Mouse (Mus musculus) forebrain, embryonic 16.5 days (tissue): ENCODE measurements around the gene Gm11214. TPM values are rescaled to one million over a fixed set of nuclear protein-coding genes. Genes with fewer than 3 reads are reported as not detected.

ENCODE experiments used
- ATAC-seq: fragments of 200-750 bp; cut with Nextera tagmentation; 2 replicates; pipeline ENCODE4 v1.8.0; 2017; ENCODE audit warnings: mild to moderate bottlenecking, moderate library complexity
- H3K27ac ChIP-seq: fragments of 300-500 bp; sonication (generic); 2 replicates; pipeline ENCODE4 v1.5.1; 2014; ENCODE audit warnings: low read length, control low read depth
- H3K27me3 ChIP-seq: fragments of 300-500 bp; sonication (generic); replicated peaks from 2 replicates; pipeline ENCODE4 v1.6.1; 2014; ENCODE audit warnings: low read length; ENCODE audit not compliant: control insufficient read depth, insufficient read depth
- H3K36me3 ChIP-seq: fragments of 300-500 bp; sonication (generic); 2 replicates; pipeline ENCODE4 v1.6.1; 2014; ENCODE audit not compliant: control insufficient read depth, insufficient read depth
- H3K4me1 ChIP-seq: fragments of 300-500 bp; sonication (generic); replicated peaks from 2 replicates; pipeline ENCODE4 v1.6.1; 2014; ENCODE audit warnings: low read length; ENCODE audit not compliant: control insufficient read depth, insufficient read depth
- H3K4me2 ChIP-seq: fragments of 300-500 bp; sonication (generic); 2 replicates; pipeline ENCODE4 v1.6.1; 2014; ENCODE audit warnings: mild to moderate bottlenecking, low read length, control low read depth
- H3K4me3 ChIP-seq: fragments of 300-500 bp; sonication (generic); replicated peaks from 2 replicates; pipeline ENCODE4 v1.5.1; 2014; ENCODE audit warnings: mild to moderate bottlenecking, low read length, control low read depth
- H3K9ac ChIP-seq: fragments of 300-500 bp; sonication (generic); replicated peaks from 2 replicates; pipeline ENCODE4 v1.6.1; 2014; ENCODE audit warnings: low read depth, low read length, control low read depth
- H3K9me3 ChIP-seq: fragments of 300-500 bp; sonication (generic); 2 replicates; pipeline ENCODE4 v1.6.1; 2016; ENCODE audit warnings: low read length; ENCODE audit not compliant: control insufficient read depth
- WGBS: fragments of 180-500 bp; shearing (Covaris S2); extraction: QIAGEN DNeasy Blood & Tissue Kit; methylation state at CpG from one replicate; pipeline ENCODE4 v1.1.7; 2014; 5-methylcytosine and 5-hydroxymethylcytosine counted together
- polyA plus RNA-seq: library from polyadenylated mRNA; unstranded; fragments of >200 nt; fragmentation: Nextera tagmentation; extraction: Ambion mirVana; gene quantifications from 2 replicates; pipeline ENCODE4 v1.2.1, GENCODE M21; 2015

Gm11214 gene
- polyA plus RNA-seq = not detected in 2 replicates

GRCm38 (mm10) chr4:63663279-63663678, at the start of gene Gm11214:
Gene Gm11214, minus strand, starts transcription at chr4:63663379.
- H3K4me3 ChIP-seq = no peak within 1 kb of the TSS
- WGBS = 93% methylated on average over 6 of the region's 6 CpGs
- H3K27ac ChIP-seq = no peak within 1 kb of the TSS
- H3K9ac ChIP-seq = no peak within 1 kb of the TSS
- ATAC-seq = no peak
- H3K4me2 ChIP-seq = no peak within 1 kb of the TSS
- H3K36me3 ChIP-seq = no peaks in the 10 kb centered on the region
- no peaks in the 10 kb centered on the region for H3K4me1 ChIP-seq
- no peaks in the 10 kb centered on the region for H3K27me3 ChIP-seq
- no peaks in the 10 kb centered on the region for H3K9me3 ChIP-seq

DNA sequence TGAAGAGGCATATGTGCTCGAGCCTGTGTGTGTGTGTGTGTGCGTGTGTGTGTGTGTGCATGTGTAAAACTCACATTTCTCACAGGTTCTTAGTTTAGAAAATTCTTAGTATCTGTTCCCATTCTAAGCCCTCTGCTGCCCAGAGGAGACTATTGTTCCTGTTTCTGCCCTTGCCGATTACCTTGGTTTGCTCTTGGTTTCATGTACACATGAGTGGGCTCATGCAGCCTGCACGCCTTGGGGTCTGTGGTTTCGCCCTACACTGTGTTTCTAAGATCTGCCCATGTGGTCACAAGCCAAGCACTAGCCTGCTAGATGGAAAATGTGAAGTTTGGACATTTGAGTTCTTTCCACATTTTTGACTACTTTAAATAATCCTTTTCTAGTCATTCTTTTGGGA, 48.7 kb upstream of the Gm11214 start:
- Histone ChIP-seq H3K4me3 (no peak overlapping the region), H3K27ac (no peak overlapping the region), H3K27me3 (no peaks in the 10 kb centered on the region), H3K9me3 (no peaks in the 10 kb centered on the region), H3K4me1 (no peaks in the 10 kb centered on the region), H3K36me3 (no peaks in the 10 kb centered on the region), H3K4me2 (no peak overlapping the region), H3K9ac (no peak overlapping the region)
- no peak for ATAC-seq
- WGBS = 90% methylated on average over 5 of the region's 5 CpGs

DNA sequence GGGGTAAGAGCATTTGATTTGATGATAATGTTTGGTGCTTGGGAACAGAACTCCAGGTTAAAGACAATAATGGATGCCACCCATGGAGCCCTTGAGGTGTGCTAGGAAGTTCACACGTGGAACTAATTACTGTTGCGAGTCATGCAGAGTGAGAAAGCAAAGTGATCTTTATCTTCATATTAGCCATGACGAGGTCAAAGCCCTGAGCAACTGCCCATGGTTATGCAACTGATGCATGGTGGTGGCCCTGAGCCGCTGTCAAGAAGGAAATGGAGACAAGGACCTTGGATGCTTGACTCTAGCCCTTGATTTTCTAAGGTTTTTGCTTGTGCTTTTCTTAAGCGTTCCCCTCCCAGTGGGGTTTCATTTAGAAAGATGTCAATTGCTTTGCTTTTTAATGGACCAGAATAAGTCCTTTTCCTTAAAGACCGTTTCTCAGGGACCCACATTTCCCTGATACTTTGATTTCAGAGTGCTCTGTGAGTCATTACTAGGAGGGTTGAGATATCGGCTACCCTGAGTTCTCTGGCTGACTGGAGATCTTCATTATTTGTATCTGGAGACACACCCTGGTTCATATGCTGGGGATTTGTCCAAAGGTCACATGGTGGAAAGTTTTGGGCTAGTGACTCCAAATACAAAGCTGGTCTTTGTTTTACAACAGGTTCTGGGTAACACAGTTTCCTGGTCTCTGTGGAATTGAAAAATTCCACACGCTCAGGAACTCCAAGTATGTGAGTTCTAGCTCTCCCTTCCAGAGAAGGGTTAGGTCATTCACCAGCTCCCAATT, 47.4 kb upstream of the Gm11214 start:
- 80% methylated on average over 8 of the region's 8 CpGs for WGBS
- H3K4me2 ChIP-seq = no peak overlapping the region
- no peaks in the 10 kb centered on the region for H3K4me1 ChIP-seq
- H3K4me3 ChIP-seq = no peak overlapping the region
- H3K36me3 ChIP-seq = no peaks in the 10 kb centered on the region
- H3K27ac ChIP-seq = no peak overlapping the region
- no peak for ATAC-seq
- no peaks in the 10 kb centered on the region for H3K9me3 ChIP-seq
- H3K9ac ChIP-seq = no peak overlapping the region
- H3K27me3 ChIP-seq = no peaks in the 10 kb centered on the region

- Histone ChIP-seq H3K9ac (no peak overlapping the region), H3K4me3 (no peak overlapping the region), H3K27me3 (no peaks in the 10 kb centered on the region), H3K27ac (no peak overlapping the region), H3K9me3 (no peaks in the 10 kb centered on the region), H3K4me2 (no peak overlapping the region), H3K4me1 (no peaks in the 10 kb centered on the region), H3K36me3 (no peaks in the 10 kb centered on the region)
- ATAC-seq = peak; percentile 84
- WGBS = 49% methylated on average over 1 of the region's 1 CpGs
Measured at GRCm38 (mm10) chr4:63706279-63706971, 43.2 kb upstream of the Gm11214 start.

DNA sequence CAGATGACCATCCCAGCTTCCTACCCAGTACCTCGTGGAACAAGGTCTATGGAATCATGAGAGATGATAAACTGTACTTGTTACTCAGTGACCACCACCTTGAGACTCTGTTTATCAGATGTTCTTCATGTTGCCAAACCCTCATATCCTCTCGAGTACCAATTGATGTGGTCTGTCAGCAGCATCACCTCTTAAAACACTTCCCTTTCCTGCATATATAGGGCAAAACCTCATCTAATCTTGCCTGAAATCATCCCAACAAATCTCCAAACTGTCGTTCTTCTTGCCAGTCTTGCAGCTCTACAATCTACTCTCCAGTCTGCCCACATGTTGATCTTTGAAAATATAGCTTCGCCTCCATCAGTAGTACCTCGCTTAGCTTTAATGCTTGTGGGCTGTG, 41.1 kb upstream of the Gm11214 start:
- Histone ChIP-seq H3K4me3 (no peak overlapping the region), H3K4me2 (no peak overlapping the region), H3K27ac (no peak overlapping the region), H3K27me3 (no peaks in the 10 kb centered on the region), H3K9me3 (no peaks in the 10 kb centered on the region), H3K4me1 (no peaks in the 10 kb centered on the region), H3K9ac (no peak overlapping the region), H3K36me3 (no peaks in the 10 kb centered on the region)
- 77% methylated on average over 5 of the region's 5 CpGs for WGBS
- no peak for ATAC-seq

DNA sequence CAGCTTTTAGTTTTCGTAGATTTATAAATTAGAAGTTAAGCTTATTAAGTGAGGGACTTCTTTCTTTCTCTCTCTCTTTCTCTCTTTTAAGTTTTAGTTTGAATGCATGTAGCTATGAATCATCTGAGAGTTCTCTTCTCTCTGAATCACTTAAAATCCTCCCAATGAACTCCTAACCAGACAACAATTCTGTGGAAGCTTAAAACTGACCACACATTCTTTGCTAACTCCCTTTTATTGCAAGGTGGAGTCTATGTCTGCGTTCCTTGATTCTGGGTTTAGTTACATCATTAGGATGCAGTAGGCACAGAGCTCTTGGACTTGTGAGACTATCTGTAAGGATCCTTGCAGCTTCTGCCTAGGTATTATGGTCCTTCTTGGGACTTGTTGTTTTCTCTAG, 40.5 kb upstream of the Gm11214 start:
- no peaks in the 10 kb centered on the region for H3K27me3 ChIP-seq
- no peak overlapping the region for H3K4me3 ChIP-seq
- H3K36me3 ChIP-seq = no peaks in the 10 kb centered on the region
- no peak overlapping the region for H3K9ac ChIP-seq
- H3K4me1 ChIP-seq = no peaks in the 10 kb centered on the region
- WGBS = 86% methylated on average over 2 of the region's 2 CpGs
- no peak for ATAC-seq
- H3K4me2 ChIP-seq = no peak overlapping the region
- H3K27ac ChIP-seq = no peak overlapping the region
- no peaks in the 10 kb centered on the region for H3K9me3 ChIP-seq

- H3K9ac ChIP-seq = no peak overlapping the region
Measured at GRCm38 (mm10) chr4:63702006-63702704, 39.0 kb upstream of the Gm11214 start.

DNA sequence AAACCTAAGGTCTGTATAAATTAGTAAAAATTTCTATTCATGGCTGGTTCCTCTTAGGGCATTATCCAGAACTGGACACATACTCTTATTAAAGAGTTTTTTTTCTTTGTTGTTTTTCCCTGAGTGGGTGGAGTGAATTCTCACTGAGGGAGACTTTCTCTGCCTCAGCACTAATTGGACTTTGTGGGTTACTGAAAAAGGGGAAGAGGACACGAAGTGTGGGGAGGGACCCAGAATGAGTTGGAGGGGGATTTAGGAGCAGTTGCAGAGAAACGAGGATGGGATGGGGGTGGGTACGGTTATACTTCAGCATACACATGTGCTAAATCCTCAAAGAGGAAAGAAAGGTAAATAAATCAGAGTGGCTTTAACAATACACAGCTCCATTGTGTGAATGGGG, 36.6 kb upstream of the Gm11214 start:
- H3K4me3 ChIP-seq = no peak overlapping the region
- no peak overlapping the region for H3K9ac ChIP-seq
- no peaks in the 10 kb centered on the region for H3K36me3 ChIP-seq
- WGBS = 48% methylated on average over 3 of the region's 3 CpGs
- ATAC-seq = no peak
- H3K4me2 ChIP-seq = no peak overlapping the region
- no peaks in the 10 kb centered on the region for H3K4me1 ChIP-seq
- H3K27me3 ChIP-seq = no peaks in the 10 kb centered on the region
- no peaks in the 10 kb centered on the region for H3K9me3 ChIP-seq
- no peak overlapping the region for H3K27ac ChIP-seq

More at GRCm38 (mm10) chr4:63702006-63702704, 39.0 kb upstream of the Gm11214 start:
- Histone ChIP-seq H3K27ac (no peak overlapping the region), H3K36me3 (no peaks in the 10 kb centered on the region), H3K4me1 (no peaks in the 10 kb centered on the region), H3K27me3 (no peaks in the 10 kb centered on the region), H3K4me2 (no peak overlapping the region), H3K4me3 (no peak overlapping the region), H3K9me3 (no peaks in the 10 kb centered on the region)
- WGBS = 93% methylated on average over 4 of the region's 4 CpGs
- no peak for ATAC-seq

DNA sequence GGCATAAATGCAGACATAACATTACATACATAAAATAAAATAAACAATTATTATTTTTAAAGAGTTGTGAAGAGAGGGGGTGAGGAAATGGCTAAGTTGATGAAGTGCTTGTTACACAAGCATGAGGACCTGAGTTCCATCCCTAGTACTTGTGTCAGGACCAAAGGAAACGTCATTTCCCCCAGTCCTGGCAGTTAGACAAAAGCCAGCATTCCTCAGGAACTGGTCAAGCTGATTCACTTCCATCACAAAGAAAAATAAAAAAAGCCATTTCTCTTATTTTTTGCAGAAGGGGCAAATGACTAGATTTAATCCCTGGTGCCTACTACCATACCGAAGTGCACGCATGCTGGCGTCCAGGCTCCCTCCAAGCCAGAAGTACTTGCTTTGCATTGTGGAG, 33.7 kb upstream of the Gm11214 start:
- no peaks in the 10 kb centered on the region for H3K36me3 ChIP-seq
- no peak overlapping the region for H3K4me2 ChIP-seq
- no peak overlapping the region for H3K27ac ChIP-seq
- 87% methylated on average over 4 of the region's 4 CpGs for WGBS
- no peak for ATAC-seq
- no peaks in the 10 kb centered on the region for H3K4me1 ChIP-seq
- no peak overlapping the region for H3K4me3 ChIP-seq
- no peaks in the 10 kb centered on the region for H3K27me3 ChIP-seq
- no peak overlapping the region for H3K9ac ChIP-seq
- H3K9me3 ChIP-seq = no peaks in the 10 kb centered on the region
